Mouse (Mus musculus) testis, adult 2 months (tissue): ENCODE results near the gene Akt1s1.

ENCODE experiments used
- CTCF ChIP-seq: fragments of 200-500 bp; IDR thresholded peaks from 2 replicates; pipeline ENCODE4 v1.5.1; 2012; ENCODE audit warnings: low read depth, mild to moderate bottlenecking, inconsistent platforms, low read length, moderate library complexity; ENCODE audit not compliant: control insufficient read depth, insufficient read depth, insufficient replicate concordance
- POLR2A ChIP-seq: fragments of 200-500 bp; IDR thresholded peaks from 2 replicates; pipeline ENCODE4 v1.6.1; 2012; ENCODE audit warnings: low read depth, mild to moderate bottlenecking, inconsistent platforms, low read length, moderate library complexity; ENCODE audit not compliant: control insufficient read depth

GRCm38 (mm10) chr7:44820525-44820924, 28.3 kb upstream of the Akt1s1 start:
- TF ChIP-seq CTCF, result no peak
- TF ChIP-seq POLR2A, result no peak
